Mouse (Mus musculus) ovary, postnatal 14 days (tissue): ENCODE measurements around the gene Gm10518.

Experiments
- DNase-seq: peaks from one replicate; pipeline ENCODE4 v3.0.0; 2022; ENCODE audit warnings: low spot score

Gene Gm10518

GRCm38 (mm10) chr1:179833596-179833995 lies 30.4 kb downstream of the Gm10518 start:
- no peak for DNase-seq

- no peak for DNase-seq
Observed at GRCm38 (mm10) chr1:179835753-179836425, 32.7 kb downstream of the Gm10518 start.

GRCm38 (mm10) chr1:179836426-179837404 lies 33.5 kb downstream of the Gm10518 start:
- DNase-seq, result no peak

- no peak for DNase-seq
Observed at GRCm38 (mm10) chr1:179842568-179842967, 39.4 kb downstream of the Gm10518 start.

GRCm38 (mm10) chr1:179843981-179844380 lies 40.8 kb downstream of the Gm10518 start:
- no peak for DNase-seq

- peak; percentile 54 for DNase-seq
Observed at GRCm38 (mm10) chr1:179844894-179845293, 41.7 kb downstream of the Gm10518 start.

- DNase-seq, result no peak
Observed at GRCm38 (mm10) chr1:179845832-179846499, 42.8 kb downstream of the Gm10518 start.

- DNase-seq, result no peak
Observed at GRCm38 (mm10) chr1:179847173-179847572, 44.0 kb downstream of the Gm10518 start.

GRCm38 (mm10) chr1:179847759-179848389 lies 44.7 kb downstream of the Gm10518 start:
- peak; percentile 85 for DNase-seq

- DNase-seq, result no peak
Observed at GRCm38 (mm10) chr1:179853421-179853820, 50.2 kb downstream of the Gm10518 start.
